Mouse (Mus musculus) hindbrain, embryonic 12.5 days (tissue): ENCODE data around the gene Ring1. TPM values are rescaled to one million over a fixed set of nuclear protein-coding genes. Genes with fewer than 3 reads are reported as not detected.

Source experiments
- ATAC-seq: fragments of 200-750 bp; cut with Nextera tagmentation; 2 replicates; pipeline ENCODE4 v1.8.0; 2017; ENCODE audit warnings: moderate TSS enrichment; ENCODE audit not compliant: low FRiP score
- H3K27ac ChIP-seq: fragments of 300-500 bp; sonication (generic); 2 replicates; pipeline ENCODE4 v1.5.1; 2016; ENCODE audit warnings: mild to moderate bottlenecking
- H3K27me3 ChIP-seq: fragments of 300-500 bp; sonication (generic); 2 replicates; pipeline ENCODE4 v1.6.1; 2016; ENCODE audit warnings: mild to moderate bottlenecking
- H3K36me3 ChIP-seq: fragments of 300-500 bp; sonication (generic); 2 replicates; pipeline ENCODE4 v1.6.1; 2016; ENCODE audit warnings: mild to moderate bottlenecking
- H3K4me1 ChIP-seq: fragments of 300-500 bp; sonication (generic); 2 replicates; pipeline ENCODE4 v1.6.1; 2016
- H3K4me2 ChIP-seq: fragments of 300-500 bp; sonication (generic); replicated peaks from 2 replicates; pipeline ENCODE4 v1.6.1; 2016; ENCODE audit warnings: mild to moderate bottlenecking
- H3K4me3 ChIP-seq: fragments of 300-500 bp; sonication (generic); 2 replicates; pipeline ENCODE4 v1.5.1; 2016; ENCODE audit warnings: mild to moderate bottlenecking
- H3K9ac ChIP-seq: fragments of 300-500 bp; sonication (generic); 2 replicates; pipeline ENCODE4 v1.6.1; 2016; ENCODE audit warnings: mild to moderate bottlenecking, moderate library complexity
- H3K9me3 ChIP-seq: fragments of 300-500 bp; sonication (generic); replicated peaks from 2 replicates; pipeline ENCODE4 v1.6.1; 2016; ENCODE audit warnings: mild to moderate bottlenecking
- WGBS: fragments of 180-500 bp; shearing (Covaris S2); methylation state at CpG from one replicate; pipeline ENCODE4 v1.1.7; 2016; 5-methylcytosine and 5-hydroxymethylcytosine counted together
- polyA plus RNA-seq: library from polyadenylated mRNA; unstranded; fragments of >200 nt; fragmentation: Nextera tagmentation; extraction: Ambion mirVana; gene quantifications from 2 replicates; pipeline ENCODE4 v1.2.1, GENCODE M21; 2016

Ring1 gene
- polyA plus RNA-seq, 1 experiment from 2014 or later, result 28.2 TPM

DNA sequence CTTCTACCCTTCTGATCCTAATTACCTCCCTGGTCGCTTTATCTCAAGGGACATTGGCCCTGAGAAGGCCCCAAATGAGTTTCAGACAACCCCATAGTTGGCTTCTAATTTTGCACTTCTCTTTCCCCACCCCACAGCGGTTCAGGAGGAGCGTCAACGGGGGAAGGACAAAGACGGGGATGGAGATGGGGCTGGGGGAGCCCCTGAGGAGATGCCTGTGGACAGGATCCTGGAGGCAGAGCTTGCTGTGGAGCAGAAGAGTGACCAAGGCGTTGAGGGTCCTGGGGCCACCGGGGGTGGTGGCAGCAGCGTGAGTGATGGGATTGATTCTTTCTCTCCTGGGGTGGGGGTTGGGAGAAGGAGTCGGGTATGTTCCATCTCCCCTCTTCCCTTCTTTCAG lies 11.0 kb upstream of the Ring1 start:
- Histone ChIP-seq H3K4me1 (peaks cover 51% of the 10 kb centered on the region), H3K4me3 (no peak overlapping the region), H3K36me3 (peaks cover 39% of the 10 kb centered on the region), H3K27ac (no peak overlapping the region), H3K9ac (no peak overlapping the region), H3K27me3 (peaks cover 16% of the 10 kb centered on the region; the same call in 1 of the 2 replicates), H3K4me2 (no peak overlapping the region), H3K9me3 (no peaks in the 10 kb centered on the region)
- ATAC-seq, result no peak
- 90% methylated on average over 9 of the region's 9 CpGs for whole genome bisulfite sequencing

DNA sequence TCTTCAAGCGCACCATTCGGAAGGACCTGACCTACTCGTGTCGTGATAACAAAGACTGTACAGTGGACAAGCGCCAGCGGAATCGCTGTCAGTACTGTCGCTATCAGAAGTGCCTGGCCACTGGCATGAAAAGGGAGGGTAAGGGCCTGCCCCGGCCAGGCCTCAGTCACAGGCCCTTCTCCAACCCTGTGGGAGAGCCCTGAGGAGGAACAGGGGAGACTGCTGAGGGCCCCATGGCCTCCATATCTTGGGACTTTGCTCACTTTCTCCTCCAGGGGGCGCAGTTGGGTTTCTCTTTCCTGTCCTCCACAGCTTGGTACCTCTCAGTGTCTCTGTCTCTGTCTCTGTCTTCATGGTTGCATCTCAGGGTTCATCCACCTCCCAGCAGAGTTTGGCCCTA lies 9.6 kb upstream of the Ring1 start:
- H3K4me1 ChIP-seq, result peaks cover 50% of the 10 kb centered on the region
- WGBS, result 76% methylated on average over 10 of the region's 10 CpGs
- peaks cover 49% of the 10 kb centered on the region for H3K36me3 ChIP-seq
- no peak overlapping the region; the same call in 1 of the 2 replicates for H3K9ac ChIP-seq
- 0 out of 2 replicates have a peak overlapping the region, but pooled peaks have one; percentile 4 for H3K4me3 ChIP-seq
- H3K9me3 ChIP-seq, result no peaks in the 10 kb centered on the region
- H3K4me2 ChIP-seq, result no peak overlapping the region
- no peak for ATAC-seq
- H3K27ac ChIP-seq, result no peak overlapping the region
- 0 out of 2 replicates have a peak, but pooled peaks cover 9% of the 10 kb centered on the region for H3K27me3 ChIP-seq

DNA sequence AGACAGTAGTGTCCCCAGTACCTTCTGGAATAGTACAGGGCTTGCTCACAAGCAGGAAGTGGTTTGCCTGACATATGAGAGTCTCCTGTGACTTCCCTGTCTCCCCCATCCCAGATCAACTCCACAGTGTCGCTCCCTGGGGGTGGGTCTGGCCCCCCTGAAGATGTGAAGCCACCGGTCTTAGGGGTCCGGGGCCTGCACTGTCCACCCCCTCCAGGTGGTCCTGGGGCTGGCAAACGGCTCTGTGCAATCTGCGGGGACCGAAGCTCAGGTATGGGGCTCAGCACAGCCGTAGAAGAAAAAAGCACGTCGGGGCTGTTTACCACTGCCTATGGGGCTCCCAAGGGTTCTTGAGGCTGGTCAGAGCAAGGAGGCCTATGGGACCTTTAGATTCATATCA lies 9.0 kb upstream of the Ring1 start:
- H3K9ac ChIP-seq, result peak overlapping the region; percentile 98; the same call in 1 of the 2 replicates
- no peaks in the 10 kb centered on the region for H3K9me3 ChIP-seq
- peaks cover 56% of the 10 kb centered on the region for H3K36me3 ChIP-seq
- 91% methylated on average over 9 of the region's 9 CpGs for WGBS
- 0 out of 2 replicates have a peak overlapping the region, but pooled peaks have one; percentile 95 for H3K4me3 ChIP-seq
- peak overlapping the region; percentile 83 for H3K4me2 ChIP-seq
- 0 out of 2 replicates have a peak, but pooled peaks cover 9% of the 10 kb centered on the region for H3K27me3 ChIP-seq
- peak overlapping the region; percentile 12; the same call in 1 of the 2 replicates for H3K27ac ChIP-seq
- H3K4me1 ChIP-seq, result peaks cover 50% of the 10 kb centered on the region
- no peak for ATAC-seq

GRCm38 (mm10) chr17:34032806-34033205 lies 8.3 kb upstream of the Ring1 start:
- Histone ChIP-seq H3K27ac (no peak overlapping the region), H3K4me1 (peaks cover 49% of the 10 kb centered on the region)

GRCm38 (mm10) chr17:34032174-34032632 lies 7.7 kb upstream of the Ring1 start:
- peaks cover 47% of the 10 kb centered on the region for H3K36me3 ChIP-seq
- H3K9me3 ChIP-seq, result no peaks in the 10 kb centered on the region
- 1% methylated on average over 32 of the region's 48 CpGs for WGBS
- ATAC-seq, result peak; percentile 5; the same call in 1 of the 2 replicates
- peak overlapping the region; percentile 95 for H3K4me3 ChIP-seq
- H3K9ac ChIP-seq, result peak overlapping the region; percentile 98
- peaks cover 48% of the 10 kb centered on the region for H3K4me1 ChIP-seq
- H3K27me3 ChIP-seq, result 0 out of 2 replicates have a peak, but pooled peaks cover under 1% of the 10 kb centered on the region
- peak overlapping the region; percentile 98 for H3K27ac ChIP-seq
- H3K4me2 ChIP-seq, result peak overlapping the region; percentile 83

More at GRCm38 (mm10) chr17:34032806-34033205, 8.3 kb upstream of the Ring1 start:
- Histone ChIP-seq H3K36me3 (peaks cover 53% of the 10 kb centered on the region), H3K4me3 (peak overlapping the region; percentile 95), H3K9ac (peak overlapping the region; percentile 98), H3K27me3 (0 out of 2 replicates have a peak, but pooled peaks cover 6% of the 10 kb centered on the region), H3K4me2 (peak overlapping the region; percentile 83), H3K9me3 (no peaks in the 10 kb centered on the region)
- WGBS, result 63% methylated on average over 9 of the region's 9 CpGs
- ATAC-seq, result no peak

GRCm38 (mm10) chr17:34031465-34032173 lies 7.1 kb upstream of the Ring1 start, which contains the start of the genes Slc39a7 and Rxrb:
Gene Slc39a7, minus strand, starts transcription at chr17:34031682.
Gene Rxrb, plus strand, starts transcription at chr17:34031812.
- peaks cover 54% of the 10 kb centered on the region for H3K4me1 ChIP-seq
- no peaks in the 10 kb centered on the region for H3K27me3 ChIP-seq
- ATAC-seq, result peak; percentile 81
- H3K4me2 ChIP-seq, result peak within 1 kb of the TSS; percentile 83
- H3K36me3 ChIP-seq, result peaks cover 41% of the 10 kb centered on the region
- H3K27ac ChIP-seq, result peak within 1 kb of the TSS; percentile 98
- peak within 1 kb of the TSS; percentile 95 for H3K4me3 ChIP-seq
- under 1% methylated on average over 78 of the region's 88 CpGs for WGBS
- no peaks in the 10 kb centered on the region for H3K9me3 ChIP-seq
- peak within 1 kb of the TSS; percentile 98 for H3K9ac ChIP-seq

DNA sequence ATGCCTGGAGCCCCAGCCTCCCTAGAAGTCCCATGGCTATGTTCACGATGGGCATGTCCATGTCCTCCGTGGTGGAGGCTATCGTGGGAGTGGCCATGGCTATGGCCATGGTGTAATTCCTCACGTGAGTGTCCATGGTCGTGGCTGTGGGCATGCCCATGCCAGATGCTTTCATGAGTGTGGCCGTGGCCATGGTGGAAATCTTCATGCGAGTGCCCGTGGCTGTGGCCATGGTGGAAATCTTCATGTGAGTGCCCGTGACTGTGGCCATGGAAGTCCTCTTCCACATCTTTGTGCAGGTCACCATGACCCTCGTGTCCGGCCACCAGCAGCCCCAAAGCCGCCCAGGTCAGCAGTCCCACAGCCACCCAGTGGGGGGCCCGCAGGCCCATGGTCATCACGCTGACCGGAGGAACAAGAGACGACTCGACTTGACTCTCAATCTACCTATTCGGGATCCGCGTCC lies 6.4 kb upstream of the Ring1 start:
- ATAC-seq, result no peak
- Histone ChIP-seq H3K4me3 (peak overlapping the region; percentile 95), H3K9me3 (no peaks in the 10 kb centered on the region), H3K4me1 (peaks cover 61% of the 10 kb centered on the region), H3K9ac (peak overlapping the region; percentile 98), H3K27me3 (no peaks in the 10 kb centered on the region), H3K36me3 (peaks cover 34% of the 10 kb centered on the region), H3K4me2 (peak overlapping the region; percentile 83), H3K27ac (peak overlapping the region; percentile 98)
- WGBS, result 6% methylated on average over 20 of the region's 20 CpGs

GRCm38 (mm10) chr17:34029890-34030595 lies 5.6 kb upstream of the Ring1 start:
- H3K36me3 ChIP-seq, result peaks cover 26% of the 10 kb centered on the region
- H3K9ac ChIP-seq, result peak overlapping the region; percentile 98
- 76% methylated on average over 21 of the region's 21 CpGs for WGBS
- no peaks in the 10 kb centered on the region for H3K9me3 ChIP-seq
- H3K4me1 ChIP-seq, result peaks cover 69% of the 10 kb centered on the region
- H3K4me3 ChIP-seq, result peak overlapping the region; percentile 95
- H3K27ac ChIP-seq, result no peak overlapping the region
- no peak for ATAC-seq
- no peaks in the 10 kb centered on the region for H3K27me3 ChIP-seq
- H3K4me2 ChIP-seq, result peak overlapping the region; percentile 83

DNA sequence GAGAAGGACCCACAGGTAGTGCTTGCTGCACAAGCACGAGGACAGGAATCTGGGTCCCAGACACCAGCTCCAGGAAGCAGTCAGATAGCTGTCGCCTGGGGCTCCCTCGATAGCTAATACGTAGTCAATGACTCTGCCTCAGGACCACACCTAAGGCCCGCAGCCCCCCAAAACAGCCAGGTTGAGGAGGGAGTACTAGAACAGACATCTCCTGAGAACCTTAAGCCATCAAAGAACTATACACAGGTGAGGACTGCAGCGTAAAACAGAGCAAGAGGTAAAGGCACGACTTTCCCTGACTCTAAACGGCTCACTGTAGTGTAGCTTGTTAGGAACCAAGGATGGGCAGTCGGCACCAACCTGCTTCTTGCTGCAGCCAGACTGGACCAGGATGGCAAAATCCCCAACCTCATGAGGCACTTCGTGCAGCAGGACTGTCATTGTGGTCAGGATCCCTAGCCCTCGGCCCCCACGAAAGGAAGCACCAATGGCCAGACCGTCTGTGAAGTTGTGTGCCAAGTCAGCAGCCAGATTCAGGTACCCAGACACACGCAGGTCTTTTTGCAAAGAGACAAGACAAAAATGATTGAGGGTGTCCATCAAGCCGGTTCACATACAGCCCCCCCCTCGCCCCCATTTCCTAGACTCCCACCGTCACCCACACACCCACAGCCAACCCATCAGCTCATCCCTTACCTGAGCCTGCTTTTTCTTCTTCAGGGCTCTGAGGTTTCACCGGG lies 4.8 kb upstream of the Ring1 start:
- H3K9ac ChIP-seq, result peak overlapping the region; percentile 98
- H3K36me3 ChIP-seq, result peaks cover 22% of the 10 kb centered on the region
- H3K4me2 ChIP-seq, result peak overlapping the region; percentile 89
- no peaks in the 10 kb centered on the region for H3K27me3 ChIP-seq
- H3K4me1 ChIP-seq, result peaks cover 69% of the 10 kb centered on the region
- H3K27ac ChIP-seq, result no peak overlapping the region
- no peak for ATAC-seq
- H3K9me3 ChIP-seq, result no peaks in the 10 kb centered on the region
- 91% methylated on average over 18 of the region's 18 CpGs for WGBS
- peak overlapping the region; percentile 95 for H3K4me3 ChIP-seq

GRCm38 (mm10) chr17:34028501-34029149 lies 4.1 kb upstream of the Ring1 start:
- H3K27ac ChIP-seq, result peak overlapping the region; percentile 97
- no peak for ATAC-seq
- H3K27me3 ChIP-seq, result no peaks in the 10 kb centered on the region
- peak overlapping the region; percentile 89 for H3K4me2 ChIP-seq
- H3K9ac ChIP-seq, result peak overlapping the region; percentile 98; the same call in 1 of the 2 replicates
- no peaks in the 10 kb centered on the region for H3K9me3 ChIP-seq
- peaks cover 71% of the 10 kb centered on the region for H3K4me1 ChIP-seq
- 52% methylated on average over 17 of the region's 17 CpGs for WGBS
- H3K4me3 ChIP-seq, result peak overlapping the region; percentile 77
- peaks cover 17% of the 10 kb centered on the region for H3K36me3 ChIP-seq

DNA sequence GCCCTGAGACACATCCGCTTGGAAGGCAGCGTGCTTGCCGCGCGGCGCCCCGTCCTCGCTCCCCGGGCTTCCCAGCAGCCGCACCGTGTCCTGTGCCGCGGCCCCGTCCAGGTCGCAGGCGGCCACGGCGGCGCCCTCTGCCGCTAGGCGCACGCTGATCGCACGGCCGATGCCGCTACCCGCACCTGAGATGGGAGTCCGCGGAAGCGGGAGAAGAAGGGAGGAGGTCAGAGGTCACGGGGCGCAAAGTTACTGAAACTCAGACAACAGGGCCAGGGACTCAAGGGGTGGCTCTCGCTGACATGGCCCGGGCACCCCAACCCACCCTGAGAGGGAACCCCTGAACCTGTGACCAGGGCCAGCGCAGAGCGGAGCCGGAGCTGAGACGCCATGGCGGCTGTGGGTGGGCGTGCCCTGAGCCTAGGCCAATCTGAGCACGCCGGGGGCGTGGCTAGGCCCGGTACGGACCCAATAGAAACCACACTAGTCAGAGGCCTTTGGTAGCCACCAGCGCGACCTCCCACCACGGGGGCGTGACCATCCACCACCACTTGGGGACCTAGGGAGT lies 3.3 kb upstream of the Ring1 start, which contains the start of gene H2-Ke6:
H2-Ke6 (minus strand) TSS at position 405 of the 568 bp plus-strand sequence.
- Histone ChIP-seq H3K9ac (peak within 1 kb of the TSS; percentile 83), H3K4me2 (peak within 1 kb of the TSS; percentile 89), H3K4me3 (peak within 1 kb of the TSS; percentile 77), H3K9me3 (no peaks in the 10 kb centered on the region), H3K4me1 (peaks cover 66% of the 10 kb centered on the region), H3K27ac (peak within 1 kb of the TSS; percentile 97), H3K27me3 (no peaks in the 10 kb centered on the region), H3K36me3 (peaks cover 22% of the 10 kb centered on the region)
- peak; percentile 69 for ATAC-seq
- WGBS, result under 1% methylated on average over 44 of the region's 49 CpGs
